Mouse (Mus musculus) hindbrain, embryonic 15.5 days (tissue): ENCODE data around the gene 2410137M14Rik. TPM values are rescaled to one million over a fixed set of nuclear protein-coding genes. Genes with fewer than 3 reads are reported as not detected.

ENCODE experiments used
- ATAC-seq: fragments of 200-750 bp; cut with Nextera tagmentation; 2 replicates; pipeline ENCODE4 v1.8.0; 2017; ENCODE audit warnings: low read depth, moderate number of reproducible peaks, moderate TSS enrichment; ENCODE audit not compliant: low FRiP score
- H3K27ac ChIP-seq: fragments of 300-500 bp; sonication (generic); replicated peaks from 2 replicates; pipeline ENCODE4 v1.5.1; 2015; ENCODE audit warnings: mild to moderate bottlenecking, inconsistent platforms
- H3K27me3 ChIP-seq: fragments of 300-500 bp; sonication (generic); 2 replicates; pipeline ENCODE4 v1.6.1; 2015; ENCODE audit warnings: control low read depth, inconsistent platforms
- H3K36me3 ChIP-seq: fragments of 300-500 bp; sonication (generic); 2 replicates; pipeline ENCODE4 v1.6.1; 2015; ENCODE audit warnings: control low read depth, inconsistent platforms
- H3K4me1 ChIP-seq: fragments of 300-500 bp; sonication (generic); replicated peaks from 2 replicates; pipeline ENCODE4 v1.6.1; 2015; ENCODE audit warnings: control low read depth, inconsistent platforms
- H3K4me2 ChIP-seq: fragments of 300-500 bp; sonication (generic); 2 replicates; pipeline ENCODE4 v1.6.1; 2015; ENCODE audit warnings: moderate library complexity, mild to moderate bottlenecking, inconsistent platforms
- H3K4me3 ChIP-seq: fragments of 300-500 bp; sonication (generic); 2 replicates; pipeline ENCODE4 v1.5.1; 2015; ENCODE audit warnings: mild to moderate bottlenecking, inconsistent platforms
- H3K9ac ChIP-seq: fragments of 300-500 bp; sonication (generic); 2 replicates; pipeline ENCODE4 v1.6.1; 2015; ENCODE audit warnings: inconsistent platforms
- H3K9me3 ChIP-seq: fragments of 300-500 bp; sonication (generic); 2 replicates; pipeline ENCODE4 v1.6.1; 2016; ENCODE audit warnings: control low read depth, inconsistent platforms
- WGBS: fragments of 180-500 bp; shearing (Covaris S2); methylation state at CpG from one replicate; pipeline ENCODE4 v1.1.7; 2015; 5-methylcytosine and 5-hydroxymethylcytosine counted together
- polyA plus RNA-seq: library from polyadenylated mRNA; unstranded; fragments of >200 nt; fragmentation: Nextera tagmentation; extraction: Ambion mirVana; gene quantifications from 2 replicates; pipeline ENCODE4 v1.2.1, GENCODE M21; 2015

2410137M14Rik gene
- polyA plus RNA-seq, 1 experiment from 2014 or later = 0.30 TPM

DNA sequence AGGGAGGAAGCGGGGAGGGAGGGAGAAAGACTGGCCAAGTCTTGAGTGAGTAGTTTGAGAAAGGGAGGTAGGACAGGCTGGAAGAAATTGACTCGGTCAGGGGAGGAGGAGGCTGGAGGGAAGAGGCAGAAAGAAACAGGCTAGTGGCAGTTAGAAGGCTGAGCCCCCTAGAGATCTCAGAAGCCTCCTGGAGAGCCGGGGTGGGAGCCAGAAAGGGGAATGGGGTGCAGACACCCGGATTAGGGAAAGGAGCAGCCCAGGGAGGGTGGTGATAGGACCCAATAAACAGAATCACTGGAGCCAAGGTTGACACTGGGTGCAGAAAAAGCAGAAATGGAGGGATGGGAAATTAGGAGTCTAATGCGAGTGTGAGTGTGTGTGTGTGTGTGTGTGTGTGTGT lies 37.3 kb downstream of the 2410137M14Rik start:
- no peaks in the 10 kb centered on the region for H3K9me3 ChIP-seq
- H3K4me1 ChIP-seq = peaks cover 32% of the 10 kb centered on the region
- 0 out of 2 replicates have a peak overlapping the region, but pooled peaks have one; percentile 28 for H3K9ac ChIP-seq
- H3K27ac ChIP-seq = no peak overlapping the region
- WGBS = 33% methylated on average over 5 of the region's 5 CpGs
- peaks cover 1% of the 10 kb centered on the region for H3K36me3 ChIP-seq
- peaks cover 33% of the 10 kb centered on the region for H3K27me3 ChIP-seq
- peak overlapping the region; percentile 39 for H3K4me3 ChIP-seq
- H3K4me2 ChIP-seq = peak overlapping the region; percentile 66
- ATAC-seq = no peak

DNA sequence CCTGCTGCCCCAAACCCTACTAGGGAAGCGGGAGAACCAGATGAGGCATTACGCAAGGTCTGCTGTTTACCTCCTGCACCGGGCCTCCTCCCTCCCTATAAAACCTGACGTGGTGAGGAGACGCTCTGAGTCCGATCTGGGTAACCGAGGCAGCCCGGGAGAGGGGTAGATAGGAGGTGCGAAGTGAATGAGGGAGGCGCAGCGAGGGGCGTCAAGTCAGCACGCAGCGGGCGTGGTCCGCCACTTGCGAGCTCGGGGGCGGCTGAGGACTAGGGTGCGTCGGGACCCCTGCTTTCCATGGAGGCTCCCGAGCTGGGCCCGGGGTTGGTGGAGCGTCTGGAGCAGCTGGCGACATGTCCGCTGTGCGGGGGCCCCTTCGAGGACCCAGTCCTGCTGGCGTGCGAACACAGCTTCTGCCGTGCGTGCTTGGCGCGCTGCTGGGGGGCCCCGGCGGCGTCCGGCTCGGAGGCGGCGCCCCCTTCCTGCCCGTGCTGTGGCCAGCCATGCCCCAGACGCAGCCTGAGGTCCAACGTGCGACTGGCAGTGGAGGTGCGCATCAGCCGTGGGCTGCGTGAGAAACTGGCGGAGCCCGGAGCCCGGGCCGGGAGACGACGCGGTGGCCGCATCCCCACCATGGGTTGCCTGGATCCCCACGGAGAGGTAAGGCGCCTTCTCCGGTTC lies 38.1 kb downstream of the 2410137M14Rik start, which contains the start of gene Rnf39:
Rnf39 (plus strand) TSS at position 128 of the 681 bp plus-strand sequence.
- H3K4me1 ChIP-seq = peaks cover 32% of the 10 kb centered on the region
- no peak within 1 kb of the TSS for H3K27ac ChIP-seq
- no peaks in the 10 kb centered on the region for H3K9me3 ChIP-seq
- 3% methylated on average over 59 of the region's 59 CpGs for whole genome bisulfite sequencing
- peak within 1 kb of the TSS; percentile 66 for H3K4me2 ChIP-seq
- no peak for ATAC-seq
- H3K9ac ChIP-seq = peak within 1 kb of the TSS; percentile 28; the same call in 1 of the 2 replicates
- H3K27me3 ChIP-seq = peaks cover 33% of the 10 kb centered on the region
- peak within 1 kb of the TSS; percentile 39 for H3K4me3 ChIP-seq
- H3K36me3 ChIP-seq = no peaks in the 10 kb centered on the region

DNA sequence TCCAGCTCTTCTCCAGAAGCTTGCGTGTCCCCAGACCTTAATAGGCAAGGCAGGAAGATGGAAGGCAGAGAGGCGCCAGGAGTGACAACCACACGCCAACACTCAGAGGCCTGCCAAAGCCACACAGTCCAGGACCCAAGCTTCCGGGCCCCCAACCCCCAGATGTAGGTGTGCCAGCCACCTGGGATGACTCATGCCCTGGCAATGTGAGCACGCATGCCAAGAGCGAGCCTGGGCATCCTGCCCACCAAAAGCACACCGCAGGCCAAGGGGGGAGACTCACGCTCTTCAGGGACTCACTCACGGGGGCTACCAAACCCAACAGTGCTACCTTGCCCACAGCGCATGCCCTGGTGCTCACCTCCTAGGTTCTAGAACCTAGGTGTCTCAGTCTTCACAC lies 38.6 kb downstream of the 2410137M14Rik start:
- Histone ChIP-seq H3K36me3 (no peaks in the 10 kb centered on the region), H3K9me3 (no peaks in the 10 kb centered on the region), H3K4me3 (peak overlapping the region; percentile 39), H3K27me3 (peaks cover 33% of the 10 kb centered on the region), H3K4me2 (peak overlapping the region; percentile 66), H3K27ac (no peak overlapping the region), H3K4me1 (peaks cover 29% of the 10 kb centered on the region), H3K9ac (no peak overlapping the region)
- WGBS = 52% methylated on average over 10 of the region's 10 CpGs
- no peak for ATAC-seq

DNA sequence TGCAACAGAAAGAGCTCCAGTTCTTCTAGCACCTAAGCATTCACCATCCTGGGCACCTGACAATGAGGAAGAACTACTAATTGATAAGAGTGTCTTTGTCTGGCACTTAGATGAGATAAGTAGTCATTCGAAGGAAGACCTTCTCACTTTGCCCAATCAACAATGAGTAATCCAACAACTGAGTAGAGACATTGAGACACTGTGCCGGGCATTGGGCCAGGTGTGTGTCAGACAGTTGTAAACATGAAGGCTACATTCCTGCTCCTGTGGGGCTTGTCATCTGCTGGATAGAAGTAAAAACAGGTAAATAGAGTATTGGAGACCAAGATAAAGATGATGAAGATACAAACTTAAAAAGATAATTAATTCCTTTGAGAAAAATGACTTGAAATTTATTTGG lies 43.0 kb downstream of the 2410137M14Rik start:
- ATAC-seq = no peak
- no peak overlapping the region for H3K4me3 ChIP-seq
- H3K36me3 ChIP-seq = no peaks in the 10 kb centered on the region
- no peak overlapping the region for H3K4me2 ChIP-seq
- no peak overlapping the region for H3K9ac ChIP-seq
- H3K9me3 ChIP-seq = no peaks in the 10 kb centered on the region
- H3K4me1 ChIP-seq = peaks cover 7% of the 10 kb centered on the region
- 93% methylated on average over 2 of the region's 2 CpGs for WGBS
- no peak overlapping the region for H3K27ac ChIP-seq
- H3K27me3 ChIP-seq = peaks cover 16% of the 10 kb centered on the region

DNA sequence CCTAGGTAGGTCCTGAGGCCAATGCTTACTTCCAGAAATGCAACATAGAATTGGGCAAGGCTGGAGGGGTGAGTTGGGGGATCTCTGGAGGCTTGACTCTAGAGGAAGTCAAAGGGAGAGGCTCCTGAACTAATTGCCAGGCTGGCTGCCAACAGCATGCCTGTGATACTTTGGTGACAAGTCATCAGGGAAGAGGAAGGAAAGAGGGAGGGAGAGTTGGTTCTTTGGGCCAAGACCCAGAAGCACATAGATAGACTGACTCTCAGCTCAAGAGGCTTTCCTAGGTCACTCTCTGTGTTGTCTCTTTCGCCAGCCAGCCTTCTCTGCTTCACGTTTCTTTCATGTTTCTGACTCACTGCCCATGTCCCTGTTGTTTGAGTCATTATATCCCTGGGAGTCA lies 49.2 kb downstream of the 2410137M14Rik start:
- WGBS = 85% methylated on average over 2 of the region's 2 CpGs
- Histone ChIP-seq H3K27me3 (no peaks in the 10 kb centered on the region), H3K9ac (no peak overlapping the region), H3K36me3 (no peaks in the 10 kb centered on the region), H3K4me2 (no peak overlapping the region), H3K9me3 (no peaks in the 10 kb centered on the region), H3K4me1 (no peaks in the 10 kb centered on the region), H3K4me3 (no peak overlapping the region), H3K27ac (no peak overlapping the region)
- no peak for ATAC-seq

DNA sequence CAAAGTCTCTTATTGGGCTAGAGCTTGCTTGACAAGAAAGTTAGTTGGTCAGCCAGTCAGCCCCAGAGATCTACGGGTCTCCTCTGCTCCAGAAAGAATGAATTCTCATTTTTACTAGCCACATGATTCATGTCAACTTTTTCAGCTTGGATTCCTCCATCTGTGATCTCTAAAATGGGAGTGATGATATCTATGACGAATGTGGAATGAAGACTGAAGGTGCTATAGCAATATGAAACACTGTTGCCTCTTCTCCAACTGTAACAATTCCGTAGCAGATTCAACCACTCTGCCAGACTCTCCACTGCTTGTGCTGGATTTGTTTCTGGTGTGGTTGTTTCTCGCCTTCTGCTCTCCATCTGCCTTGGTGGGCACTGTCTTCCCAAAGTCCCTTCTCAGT lies 49.9 kb downstream of the 2410137M14Rik start:
- WGBS = 89% methylated on average over 4 of the region's 4 CpGs
- H3K27me3 ChIP-seq = no peaks in the 10 kb centered on the region
- no peaks in the 10 kb centered on the region for H3K4me1 ChIP-seq
- ATAC-seq = no peak
- H3K4me3 ChIP-seq = no peak overlapping the region
- no peak overlapping the region for H3K27ac ChIP-seq
- no peaks in the 10 kb centered on the region for H3K36me3 ChIP-seq
- no peaks in the 10 kb centered on the region for H3K9me3 ChIP-seq
- H3K4me2 ChIP-seq = no peak overlapping the region
- no peak overlapping the region for H3K9ac ChIP-seq

DNA sequence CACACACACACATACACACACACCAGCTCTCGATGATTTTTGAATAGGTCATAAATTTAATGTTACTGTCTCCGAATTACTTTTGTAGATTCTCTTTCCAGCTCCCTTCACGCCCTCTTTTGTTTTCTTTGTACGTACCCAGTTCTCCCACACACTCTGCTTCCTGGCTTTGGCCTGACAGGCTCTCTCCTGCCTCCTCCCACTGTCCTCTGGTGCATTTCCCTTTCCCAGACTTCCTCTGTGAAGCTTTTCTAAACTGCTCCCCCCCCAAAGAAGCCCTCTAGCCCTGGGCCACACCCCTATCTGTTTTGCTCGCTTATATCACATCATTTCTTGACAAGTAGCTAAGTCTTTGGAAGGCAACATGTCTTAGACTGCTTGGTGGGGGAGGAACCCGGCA lies 50.8 kb downstream of the 2410137M14Rik start:
- H3K9ac ChIP-seq = no peak overlapping the region
- no peaks in the 10 kb centered on the region for H3K4me1 ChIP-seq
- H3K9me3 ChIP-seq = no peaks in the 10 kb centered on the region
- no peaks in the 10 kb centered on the region for H3K27me3 ChIP-seq
- H3K36me3 ChIP-seq = no peaks in the 10 kb centered on the region
- H3K4me3 ChIP-seq = no peak overlapping the region
- no peak overlapping the region for H3K27ac ChIP-seq
- WGBS = 71% methylated on average over 6 of the region's 6 CpGs
- no peak overlapping the region for H3K4me2 ChIP-seq
- no peak for ATAC-seq

DNA sequence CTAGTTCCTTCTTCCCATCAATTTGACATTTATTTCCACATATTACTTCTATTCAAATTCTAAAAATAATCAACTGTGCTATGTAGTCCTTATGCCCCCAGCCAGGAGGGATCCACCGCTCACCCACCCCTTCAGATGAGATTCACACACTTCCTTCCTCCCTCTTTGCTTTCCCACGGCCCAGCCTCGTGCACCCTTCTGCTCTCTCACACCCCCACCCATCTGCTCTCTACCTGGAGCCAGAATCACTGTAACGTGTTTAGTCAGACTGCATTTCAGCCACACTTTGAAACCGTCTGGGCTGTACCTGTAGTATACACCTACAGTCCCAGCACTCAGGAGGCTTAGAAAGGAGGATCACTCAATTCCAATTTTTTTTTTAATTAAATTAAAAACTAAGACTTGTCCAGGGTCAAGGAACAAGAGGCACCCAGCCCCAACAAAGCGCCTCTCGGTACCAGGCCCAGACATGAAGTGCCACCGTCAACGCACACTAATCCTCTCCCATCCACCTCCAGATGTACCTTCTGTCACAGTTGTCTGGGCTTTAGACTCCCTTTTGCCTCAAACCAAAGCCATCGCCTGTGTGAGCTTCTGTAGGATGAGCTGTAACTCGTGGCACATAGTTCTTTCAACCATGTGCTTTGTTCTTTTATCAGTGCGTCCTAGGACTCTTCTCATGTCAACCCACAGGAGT lies 51.7 kb downstream of the 2410137M14Rik start:
- Histone ChIP-seq H3K36me3 (no peaks in the 10 kb centered on the region), H3K9me3 (no peaks in the 10 kb centered on the region), H3K27ac (no peak overlapping the region), H3K4me2 (no peak overlapping the region), H3K4me3 (no peak overlapping the region), H3K9ac (no peak overlapping the region), H3K4me1 (no peaks in the 10 kb centered on the region), H3K27me3 (no peaks in the 10 kb centered on the region)
- no peak for ATAC-seq
- 73% methylated on average over 12 of the region's 12 CpGs for WGBS

Other genes starting within 250 kb of the 2410137M14Rik start
- not detected in 2 replicates for gene H2-M10.5, start 208.3 kb downstream of the 2410137M14Rik start, polyA plus RNA-seq
- gene H2-M10.6, start 169.1 kb downstream of the 2410137M14Rik start, polyA plus RNA-seq = not detected in 2 replicates
- gene Trim26, start 144.1 kb downstream of the 2410137M14Rik start, polyA plus RNA-seq = 49.9 and 50.8 TPM in 2 replicates
- 0.64 and 0.83 TPM in 2 replicates for gene Trim15, start 114.0 kb downstream of the 2410137M14Rik start, polyA plus RNA-seq
- 1.4 and 1.7 TPM in 2 replicates for gene Trim10, start 111.7 kb downstream of the 2410137M14Rik start, polyA plus RNA-seq
- gene Trim40, start 91.1 kb downstream of the 2410137M14Rik start, polyA plus RNA-seq = 0.06 and 0.14 TPM in 2 replicates
- not detected in 2 replicates for gene Trim31, start 83.1 kb downstream of the 2410137M14Rik start, polyA plus RNA-seq
- gene Rnf39, start 38.3 kb downstream of the 2410137M14Rik start, polyA plus RNA-seq = 1.5 and 1.7 TPM in 2 replicates
- gene Ppp1r11, start 29.5 kb downstream of the 2410137M14Rik start, polyA plus RNA-seq = 154 and 168 TPM in 2 replicates
- 55.2 and 55.6 TPM in 2 replicates for gene Znrd1, start 22.7 kb downstream of the 2410137M14Rik start, polyA plus RNA-seq
- 5.4 and 5.8 TPM in 2 replicates for gene Znrd1as, start 22.6 kb downstream of the 2410137M14Rik start, polyA plus RNA-seq
- gene H2-M5, start 8.3 kb upstream of the 2410137M14Rik start, polyA plus RNA-seq = 2.5 and 3.1 TPM in 2 replicates
- gene Zfp57, start 19.9 kb upstream of the 2410137M14Rik start, polyA plus RNA-seq = 222 and 250 TPM in 2 replicates
- 2.3 TPM in 2 replicates for gene Mog, start 42.2 kb upstream of the 2410137M14Rik start, polyA plus RNA-seq
- 85.2 and 86.0 TPM in 2 replicates for gene Gabbr1, start 64.7 kb upstream of the 2410137M14Rik start, polyA plus RNA-seq
- gene Olfr90, start 107.3 kb upstream of the 2410137M14Rik start, polyA plus RNA-seq = 0.08 TPM in 1 of 2 replicates, not detected in the other
- gene Olfr91, start 117.0 kb upstream of the 2410137M14Rik start, polyA plus RNA-seq = not detected in 2 replicates
- gene Olfr92, start 138.9 kb upstream of the 2410137M14Rik start, polyA plus RNA-seq = not detected in 2 replicates
- not detected in 2 replicates for gene Olfr93, start 180.3 kb upstream of the 2410137M14Rik start, polyA plus RNA-seq
- gene Ubd, start 212.7 kb upstream of the 2410137M14Rik start, polyA plus RNA-seq = 0.17 TPM in 1 of 2 replicates, not detected in the other
- not detected in 2 replicates for gene Olfr94, start 219.8 kb upstream of the 2410137M14Rik start, polyA plus RNA-seq
- gene Olfr95, start 231.9 kb upstream of the 2410137M14Rik start, polyA plus RNA-seq = 0.05 TPM in 1 of 2 replicates, not detected in the other
- not detected in 2 replicates for gene Olfr96, start 238.9 kb upstream of the 2410137M14Rik start, polyA plus RNA-seq